Mouse (Mus musculus): ENCODE data around the gene Rin2. TPM values are rescaled to one million over a fixed set of nuclear protein-coding genes. Genes with fewer than 3 reads are reported as not detected.
"Not testable (repeated sequence)": the region's sequence is repeated elsewhere in the genome, so short reads cannot be mapped to it uniquely, and the experiment has no call there.

Gene Rin2
- total RNA-seq, 2 experiments from 2014 or later: 1.1 to 2.5 TPM

DNA sequence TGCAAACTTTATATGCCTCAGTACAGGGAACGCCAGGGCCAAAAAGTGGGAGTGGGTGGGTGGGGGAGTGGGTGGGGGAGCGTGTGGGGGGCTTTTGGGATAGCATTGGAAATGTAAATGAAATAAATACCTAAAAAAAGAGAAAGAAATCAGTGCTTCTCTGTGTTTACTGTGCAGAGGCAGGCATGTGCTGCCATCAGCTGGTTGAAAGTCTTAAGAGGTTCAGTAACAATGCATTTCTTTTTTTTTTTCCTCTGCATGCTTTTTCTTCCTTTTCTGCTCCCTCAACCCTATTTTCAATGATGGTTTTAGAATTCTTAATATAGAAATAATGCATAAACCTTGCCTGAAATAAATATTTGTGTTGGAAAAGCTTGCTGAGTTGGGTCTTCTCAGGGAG lies 47.3 kb downstream of the Rin2 start:
- ATAC-seq (replicated peaks; ENCODE audit: low FRiP score, poor library complexity, severe bottlenecking): not testable (repeated sequence)

- ATAC-seq (replicated peaks; ENCODE audit: low FRiP score, poor library complexity, severe bottlenecking): no peak
Observed at GRCm38 (mm10) chr2:145724288-145724687, 49.3 kb downstream of the Rin2 start.

DNA sequence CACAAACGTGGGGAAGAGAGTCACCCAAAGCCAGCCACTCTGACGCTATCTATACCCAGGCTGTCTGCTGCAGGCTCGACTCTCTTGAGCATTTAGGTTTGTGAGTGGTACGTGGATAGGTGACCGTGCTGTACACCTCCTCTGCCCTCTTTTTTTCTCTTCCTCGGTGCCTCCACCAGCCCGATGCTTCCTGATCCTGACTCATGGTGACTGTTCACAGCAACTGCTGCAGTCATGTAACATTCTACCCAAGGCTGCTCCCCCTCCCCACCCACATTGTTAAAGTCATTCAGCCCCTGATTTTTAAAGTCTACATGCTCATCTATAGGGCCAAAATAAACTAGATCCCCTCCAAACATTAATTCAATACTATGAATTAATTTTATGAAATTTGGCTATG lies 54.4 kb downstream of the Rin2 start:
- no peak for ATAC-seq (replicated peaks; ENCODE audit: low FRiP score, poor library complexity, severe bottlenecking)

DNA sequence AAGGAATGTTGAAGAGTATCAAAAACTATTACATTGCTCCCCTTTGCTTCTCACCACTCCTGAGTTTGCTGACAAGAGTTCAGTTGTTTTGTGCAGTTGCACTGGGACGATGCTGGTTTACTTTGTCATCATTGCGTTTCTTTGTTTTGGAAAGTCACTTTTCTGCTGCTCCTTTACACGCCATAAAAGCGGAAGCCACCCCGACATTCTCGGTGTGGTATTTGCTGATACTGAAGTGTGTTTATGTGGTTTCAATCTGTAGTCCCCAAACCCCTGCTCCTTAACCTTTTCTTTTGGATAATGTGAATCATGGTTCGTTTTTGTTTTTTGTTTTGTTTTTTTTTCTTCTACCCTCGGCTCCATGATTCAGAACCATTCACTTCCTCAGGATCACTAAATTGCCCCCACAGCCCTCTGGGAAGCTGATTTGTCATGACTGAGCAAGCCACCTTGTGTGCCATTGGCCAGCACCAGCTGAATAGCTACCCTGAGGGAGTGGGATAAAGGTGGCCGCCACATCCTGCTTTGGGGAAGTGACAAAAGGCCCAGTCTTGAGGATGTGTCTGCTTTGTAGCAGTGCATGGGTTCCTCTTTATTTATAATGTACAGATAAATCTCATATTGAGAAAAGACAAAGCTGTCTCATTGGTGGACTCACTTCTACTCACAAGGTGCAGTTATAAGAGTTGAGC lies 55.3 kb downstream of the Rin2 start:
- no peak for ATAC-seq (replicated peaks; ENCODE audit: low FRiP score, poor library complexity, severe bottlenecking)

GRCm38 (mm10) chr2:145730905-145731304 lies 55.9 kb downstream of the Rin2 start:
- ATAC-seq (replicated peaks; ENCODE audit: low FRiP score, poor library complexity, severe bottlenecking): no peak

- no peak for ATAC-seq (replicated peaks; ENCODE audit: low FRiP score, poor library complexity, severe bottlenecking)
Observed at GRCm38 (mm10) chr2:145735079-145735478, 60.1 kb downstream of the Rin2 start.

- ATAC-seq (replicated peaks; ENCODE audit: low FRiP score, poor library complexity, severe bottlenecking): no peak
Observed at GRCm38 (mm10) chr2:145736543-145736942, 61.5 kb downstream of the Rin2 start.

- no peak for ATAC-seq (replicated peaks; ENCODE audit: low FRiP score, poor library complexity, severe bottlenecking)
Observed at GRCm38 (mm10) chr2:145737196-145737595, 62.2 kb downstream of the Rin2 start.

DNA sequence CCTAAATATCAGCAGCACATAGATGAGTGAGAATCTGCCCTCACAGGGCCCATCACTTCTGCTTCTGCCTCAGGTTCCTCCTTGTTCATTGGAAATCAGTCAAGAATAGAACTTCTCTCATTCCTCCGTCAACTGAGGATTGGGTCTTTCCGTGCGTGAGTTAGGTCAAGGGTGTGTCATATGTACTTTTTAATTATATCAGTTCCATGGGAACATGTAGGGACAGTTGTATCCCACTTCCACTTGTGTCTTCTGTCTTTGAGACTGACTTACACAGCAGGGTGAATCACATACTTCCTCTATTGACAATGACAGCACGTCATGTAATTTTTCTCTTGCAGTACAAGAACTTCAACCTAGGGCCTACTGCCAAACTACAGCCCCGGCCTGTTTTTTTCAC lies 65.7 kb downstream of the Rin2 start:
- no peak for ATAC-seq (replicated peaks; ENCODE audit: low FRiP score, poor library complexity, severe bottlenecking)

GRCm38 (mm10) chr2:145742795-145743710 lies 68.0 kb downstream of the Rin2 start:
- no peak for ATAC-seq (replicated peaks; ENCODE audit: low FRiP score, poor library complexity, severe bottlenecking)

- ATAC-seq (replicated peaks; ENCODE audit: low FRiP score, poor library complexity, severe bottlenecking): no peak
Observed at GRCm38 (mm10) chr2:145746406-145746805, 71.4 kb downstream of the Rin2 start.

DNA sequence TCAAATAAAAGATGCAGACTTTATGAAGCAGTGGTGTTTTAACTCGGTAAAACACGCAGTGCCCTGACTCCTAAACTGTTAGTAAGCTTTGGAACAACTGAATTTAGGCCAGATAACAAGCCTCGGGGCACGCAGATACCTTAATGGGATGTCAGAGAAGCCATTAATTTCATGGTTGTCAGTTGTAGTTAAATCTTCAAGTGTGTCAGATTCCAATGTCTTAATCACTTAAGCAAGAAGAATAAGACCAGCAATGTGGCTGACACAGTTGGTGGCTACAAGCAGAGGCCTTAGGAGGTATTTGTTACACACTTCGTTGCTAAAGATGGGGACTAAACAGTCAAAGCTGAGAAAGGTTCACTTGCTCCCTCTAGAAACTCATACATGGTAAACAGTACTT lies 74.6 kb downstream of the Rin2 start:
- ATAC-seq (replicated peaks; ENCODE audit: low FRiP score, poor library complexity, severe bottlenecking): no peak

- ATAC-seq (replicated peaks; ENCODE audit: low FRiP score, poor library complexity, severe bottlenecking): no peak
Observed at GRCm38 (mm10) chr2:145752572-145752971, 77.6 kb downstream of the Rin2 start.

DNA sequence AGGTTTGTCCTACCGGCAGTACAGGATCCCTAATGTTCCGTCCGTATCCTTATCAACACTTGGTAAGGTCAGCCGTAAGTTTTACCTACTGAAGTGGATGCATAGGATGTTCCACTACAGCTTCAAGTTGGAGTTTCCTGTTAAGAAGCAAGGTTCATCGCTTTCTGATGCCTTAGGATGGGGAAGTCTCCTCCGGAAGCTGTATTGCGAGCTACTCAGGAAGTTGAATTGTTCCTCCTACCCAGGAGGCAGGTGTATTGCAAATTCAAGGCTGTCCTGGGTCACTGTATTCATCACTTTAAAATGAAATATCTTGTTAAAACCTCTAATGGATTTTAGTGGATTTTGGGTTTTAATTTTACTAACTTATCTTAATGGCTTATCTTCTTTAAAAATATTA lies 79.0 kb downstream of the Rin2 start:
- no peak for ATAC-seq (replicated peaks; ENCODE audit: low FRiP score, poor library complexity, severe bottlenecking)

GRCm38 (mm10) chr2:145755864-145756822 lies 81.1 kb downstream of the Rin2 start:
- no peak for ATAC-seq (replicated peaks; ENCODE audit: low FRiP score, poor library complexity, severe bottlenecking)

DNA sequence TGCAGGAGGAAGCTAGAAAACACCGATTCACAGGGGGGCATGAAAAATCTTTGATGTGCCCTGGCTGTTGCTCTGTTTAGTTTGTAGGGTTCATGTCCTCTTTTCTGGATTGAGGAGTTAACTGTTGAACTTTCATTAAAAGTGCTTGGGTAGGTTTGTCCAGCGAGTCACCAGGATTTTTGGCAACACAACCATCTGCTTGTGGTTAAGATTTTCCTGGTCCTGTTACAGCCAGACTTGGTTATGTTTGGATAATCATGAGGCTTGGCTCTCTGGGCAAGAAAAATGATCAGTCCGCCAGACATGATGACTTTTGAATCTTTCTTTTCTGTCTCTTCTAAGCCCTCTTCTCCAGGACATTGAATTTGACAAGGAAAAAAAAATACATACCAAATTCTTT lies 85.1 kb downstream of the Rin2 start:
- ATAC-seq (replicated peaks; ENCODE audit: low FRiP score, poor library complexity, severe bottlenecking): no peak

DNA sequence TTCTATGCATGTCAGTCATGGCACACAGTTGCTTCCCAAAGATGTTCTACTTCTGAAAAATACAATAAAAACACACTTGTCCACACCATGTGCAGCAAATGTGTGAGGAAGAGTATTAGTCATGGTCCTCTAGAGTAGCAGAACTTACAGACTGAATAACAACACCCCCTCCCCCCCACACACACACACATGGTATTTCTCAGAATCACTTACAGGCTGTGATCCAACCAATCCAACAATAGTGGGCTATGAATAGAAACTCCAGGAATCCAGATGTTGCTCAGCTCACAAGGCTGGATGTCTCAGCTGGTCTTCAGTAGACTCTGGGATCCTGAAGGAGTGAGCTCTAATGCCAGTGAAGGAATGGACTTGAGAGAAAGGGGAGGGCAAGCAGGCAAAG lies 86.4 kb downstream of the Rin2 start:
- no peak for ATAC-seq (replicated peaks; ENCODE audit: low FRiP score, poor library complexity, severe bottlenecking)

- ATAC-seq (replicated peaks; ENCODE audit: low FRiP score, poor library complexity, severe bottlenecking): no peak
Observed at GRCm38 (mm10) chr2:145769964-145770363, 94.9 kb downstream of the Rin2 start.

DNA sequence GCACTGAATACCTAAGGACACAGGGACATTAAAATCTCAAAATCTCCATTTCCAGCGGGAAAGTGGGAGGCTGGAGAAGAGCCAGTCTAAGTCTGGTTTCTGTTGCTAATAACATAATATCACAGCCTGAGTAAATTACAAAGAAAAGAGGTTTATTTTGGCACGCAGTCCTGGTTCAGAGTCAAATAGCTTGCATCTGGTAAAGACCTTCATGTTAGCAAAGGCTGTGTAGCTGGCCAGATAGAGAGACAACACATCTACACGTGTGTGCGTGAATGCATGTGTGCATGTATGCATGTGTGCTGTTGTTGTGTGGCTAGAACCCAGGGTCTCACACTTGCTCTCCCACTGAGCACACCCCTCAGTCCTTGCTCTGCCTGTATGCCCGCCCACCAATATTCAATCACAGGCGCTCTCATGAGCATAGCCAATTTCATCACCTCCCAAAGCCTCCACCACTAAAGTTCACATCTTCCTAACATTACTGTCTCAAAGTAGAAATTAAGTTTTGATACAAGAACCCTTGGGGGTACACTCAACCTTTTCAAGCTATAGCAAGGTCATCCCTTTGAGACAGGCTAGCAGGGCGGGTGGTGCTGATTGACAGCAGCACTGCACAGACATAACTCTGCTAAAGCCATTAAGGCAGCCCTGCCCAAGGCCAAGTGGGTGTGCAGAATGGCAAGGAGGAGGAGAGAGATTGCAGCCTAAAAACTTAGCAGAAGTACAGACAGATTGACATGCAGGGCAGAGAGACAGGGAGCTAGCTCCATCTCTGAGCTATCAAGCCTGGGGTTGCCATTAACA lies 95.9 kb downstream of the Rin2 start:
- ATAC-seq (replicated peaks; ENCODE audit: low FRiP score, poor library complexity, severe bottlenecking): no peak
